Mouse (Mus musculus) erythroblast, adult 5-6 weeks (primary cell): Measurements from ENCODE around the gene Capn8. TPM values are rescaled to one million over a fixed set of nuclear protein-coding genes. Genes with fewer than 3 reads are reported as not detected.
"Not testable (repeated sequence)": the region's sequence is repeated elsewhere in the genome, so short reads cannot be mapped to it uniquely, and the experiment has no call there.

Experiments used
- ATAC-seq: replicated peaks from 2 replicates; pipeline ENCODE4 v1.8.0; 2016; ENCODE audit warnings: moderate number of reproducible peaks, mild to moderate bottlenecking, moderate TSS enrichment, inconsistent platforms; ENCODE audit not compliant: poor library complexity, low FRiP score, severe bottlenecking
- total RNA-seq, 2 experiments: library from RNA; stranded (forward) in 1 of 2; stranded (reverse) in 1 of 2; fragments of 150-400 nt in 1 of 2; fragments of 200-764, 138-1000 nt in 1 of 2; gene quantifications; 2 replicates each; pipeline versions ENCODE4 v1.2.3 to v1.2.4; 2015 to 2017; ENCODE audit warnings: low replicate concordance in 2 of 2

Capn8 gene
- total RNA-seq, 2 experiments from 2014 or later: not detected

DNA sequence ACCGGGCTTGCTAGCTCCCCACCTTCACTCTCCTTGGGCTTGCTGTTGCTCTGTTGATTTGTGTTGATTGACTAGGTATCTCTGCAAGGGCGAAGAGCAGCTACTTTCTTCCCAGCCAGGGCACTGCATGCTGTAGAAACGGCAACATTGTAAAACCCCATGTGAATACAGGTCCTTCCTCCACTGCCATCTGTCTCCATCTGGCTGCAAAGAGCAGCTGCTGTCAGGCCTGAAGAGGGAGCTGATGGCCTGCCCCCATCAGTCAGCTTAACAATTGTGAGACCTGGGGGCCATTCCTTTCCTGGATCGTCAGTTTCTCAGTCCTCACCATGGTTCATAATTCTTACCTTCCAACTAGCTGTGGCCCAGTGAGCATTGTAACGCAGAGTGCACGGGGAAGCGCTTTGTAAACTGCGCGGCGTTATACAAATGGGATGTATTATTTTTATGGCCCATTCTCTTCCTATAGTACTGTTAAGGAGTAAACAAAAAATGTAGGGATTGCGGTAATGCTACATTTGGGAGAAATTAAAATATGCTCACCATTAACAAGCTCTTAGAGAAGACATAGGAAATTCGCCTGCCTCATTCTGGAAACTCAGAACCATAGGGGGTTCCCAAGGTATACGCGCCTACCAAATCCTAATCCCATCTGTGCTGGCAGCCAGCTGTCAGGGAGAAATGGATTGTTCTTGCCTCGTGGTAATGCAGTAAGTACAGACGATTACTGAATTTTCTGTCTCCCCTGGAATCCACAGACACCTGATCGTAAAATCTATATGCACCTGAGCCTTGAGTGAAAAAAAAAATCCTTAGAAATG lies 40.7 kb downstream of the Capn8 start:
- ATAC-seq: no peak

DNA sequence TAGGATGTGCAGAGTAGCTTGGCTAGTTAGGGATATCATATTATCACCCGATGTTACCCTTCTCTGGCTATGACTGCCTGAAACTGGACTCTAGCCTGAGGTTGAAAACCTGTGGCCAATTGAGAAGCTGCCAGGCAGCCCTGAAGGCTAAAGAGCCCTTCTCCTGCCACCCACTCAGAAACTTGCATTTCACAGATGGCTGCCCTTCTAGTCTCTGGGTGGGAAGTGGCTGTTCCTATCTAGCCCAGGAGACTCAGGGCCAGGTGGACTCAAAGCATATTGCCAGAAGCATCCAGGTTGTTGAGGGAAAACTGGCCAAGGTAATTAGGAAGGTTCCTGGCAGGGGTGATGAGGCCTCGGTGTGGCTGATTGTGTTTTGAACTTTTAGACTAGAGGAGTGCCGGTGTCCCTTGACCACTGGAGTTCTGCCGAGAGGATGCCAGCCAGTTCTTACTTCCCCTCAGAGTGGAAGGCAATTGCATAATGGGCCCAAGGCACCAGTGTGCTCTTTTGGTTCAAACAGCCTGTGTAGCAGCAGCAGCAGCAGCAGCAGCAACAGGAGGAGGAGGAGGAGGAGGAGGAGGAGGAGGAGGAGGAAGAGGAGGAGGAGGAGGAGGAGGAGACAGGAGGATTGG lies 45.0 kb downstream of the Capn8 start:
- no peak for ATAC-seq

DNA sequence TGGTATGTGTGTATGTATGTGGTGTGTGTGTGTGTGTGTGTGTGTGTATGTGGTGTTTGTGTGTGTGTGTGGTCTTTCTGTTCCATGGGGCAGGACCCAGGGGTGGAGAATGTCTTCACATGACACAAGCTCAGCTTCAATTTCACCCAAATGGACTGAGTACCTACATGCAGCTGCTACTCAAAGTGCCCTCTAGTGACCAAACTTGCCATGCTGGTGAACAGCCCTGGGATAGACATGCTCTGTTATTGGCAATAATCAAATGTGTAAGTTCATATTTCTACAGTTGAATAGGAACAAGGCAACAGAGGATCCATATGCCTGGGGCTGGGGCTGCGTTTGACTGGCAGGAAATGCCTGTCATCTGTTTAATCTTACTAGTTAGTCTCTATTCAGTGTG lies 50.7 kb downstream of the Capn8 start:
- ATAC-seq: no peak

DNA sequence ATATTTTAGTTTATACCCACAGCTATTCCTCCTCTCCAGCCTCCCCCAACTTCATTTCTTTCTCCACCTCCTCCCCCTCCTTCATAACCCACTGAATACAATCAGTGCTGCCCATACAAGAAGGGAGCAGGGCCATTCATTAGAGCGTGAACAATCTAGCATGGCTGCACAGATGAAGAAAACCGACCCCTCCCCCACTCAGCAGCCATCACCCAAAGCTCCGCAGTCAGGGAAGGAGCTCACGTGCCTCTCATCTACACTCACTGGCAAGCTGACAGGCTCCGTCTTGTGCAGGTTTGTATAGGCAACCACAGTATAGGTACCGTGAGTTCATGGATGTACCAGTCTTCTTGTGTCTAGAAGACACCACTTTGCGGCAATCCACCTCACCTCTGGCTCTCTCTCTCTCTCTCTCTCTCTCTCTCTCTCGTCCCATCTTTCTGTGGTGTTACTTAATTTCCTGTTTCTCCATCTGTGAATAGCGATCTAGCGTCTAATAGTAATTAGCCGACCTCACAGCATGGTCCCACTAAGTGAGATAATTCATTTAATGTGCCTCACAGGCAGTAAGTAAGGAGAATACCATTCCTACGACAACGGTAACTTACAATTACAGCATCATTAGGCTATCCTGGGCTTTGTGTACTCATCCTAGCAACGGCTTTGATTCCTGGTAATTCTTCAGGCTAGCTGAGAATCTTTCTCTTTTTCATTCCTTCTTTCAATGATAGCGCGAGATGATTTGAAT lies 53.6 kb downstream of the Capn8 start:
- ATAC-seq: no peak

DNA sequence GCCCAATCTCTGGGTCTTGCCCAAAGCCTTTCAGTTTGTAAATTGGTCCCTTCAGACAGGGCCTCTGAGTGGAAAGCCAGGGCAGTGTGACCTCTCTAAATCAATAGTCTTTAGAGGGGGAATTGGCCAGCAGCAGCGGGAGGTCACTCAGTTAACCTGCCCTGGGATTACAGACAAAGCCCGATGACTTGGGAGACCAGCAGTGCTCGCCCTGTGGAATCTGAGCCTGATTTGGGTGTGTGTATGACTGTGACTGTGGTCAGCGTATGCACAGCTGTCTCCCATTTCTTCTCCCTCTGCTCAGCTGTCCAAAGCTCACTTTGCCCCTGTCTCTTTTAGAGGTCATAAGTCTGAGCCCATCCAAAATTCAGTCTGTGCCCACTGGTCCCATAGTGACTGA lies 55.7 kb downstream of the Capn8 start:
- no peak for ATAC-seq

DNA sequence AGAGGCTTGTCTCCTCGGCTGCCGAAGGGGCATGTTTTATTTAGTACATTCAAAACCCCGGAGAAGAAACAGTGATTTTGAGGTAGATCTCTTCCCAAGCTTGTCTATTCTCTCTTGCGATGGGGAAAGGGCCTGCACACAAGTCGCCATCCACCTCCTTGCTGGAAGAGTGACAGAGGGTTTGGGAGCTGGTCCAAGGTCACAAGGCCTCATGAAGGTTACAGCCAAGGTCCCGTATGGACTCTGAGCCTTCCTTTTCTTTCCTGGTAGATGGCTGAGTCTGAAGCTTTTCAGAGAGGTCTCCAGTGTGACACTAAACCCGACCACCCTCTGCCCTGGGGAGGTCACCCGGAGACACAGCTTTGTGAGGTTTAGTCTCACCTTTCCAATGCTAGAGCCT lies 56.4 kb downstream of the Capn8 start:
- ATAC-seq: no peak

DNA sequence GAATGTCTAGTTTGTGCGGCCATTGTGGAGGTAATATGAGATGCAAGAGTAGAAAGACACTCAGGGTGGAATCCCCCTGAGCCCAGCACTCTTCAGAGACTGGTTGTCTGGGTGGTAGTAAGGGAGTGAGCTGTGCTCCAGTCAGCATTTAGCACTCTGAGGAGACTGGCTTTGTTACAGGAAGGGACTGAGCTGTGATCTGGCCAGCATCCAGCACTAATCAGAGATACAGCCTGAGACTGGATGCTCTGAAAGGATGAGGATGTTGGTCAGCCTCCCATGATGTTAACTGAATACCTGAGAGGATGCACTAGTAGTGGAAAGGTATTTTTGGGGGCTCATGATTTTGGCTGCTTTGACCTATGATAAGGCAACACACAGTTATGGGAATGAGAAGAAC lies 61.4 kb downstream of the Capn8 start:
- ATAC-seq: no peak

DNA sequence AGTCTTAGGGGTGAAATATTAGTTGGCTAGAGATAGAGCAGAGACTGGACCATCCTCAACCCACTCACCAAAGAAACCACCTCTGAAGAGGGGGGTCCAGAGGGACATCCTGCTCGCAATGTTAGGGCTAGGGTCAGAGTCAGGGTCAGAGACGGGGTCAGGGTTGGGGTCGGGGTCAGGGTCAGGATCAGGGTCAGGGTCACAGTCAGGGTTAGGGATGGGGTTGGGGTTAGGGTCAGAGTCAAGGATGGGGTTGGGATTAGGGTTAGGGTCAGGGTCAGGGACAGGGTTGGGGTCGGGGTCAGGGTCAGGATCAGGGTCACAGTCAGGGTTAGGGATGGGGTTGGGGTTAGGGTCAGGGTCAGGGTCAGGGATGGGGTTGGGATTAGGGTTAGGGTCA lies 64.4 kb downstream of the Capn8 start:
- no peak for ATAC-seq

DNA sequence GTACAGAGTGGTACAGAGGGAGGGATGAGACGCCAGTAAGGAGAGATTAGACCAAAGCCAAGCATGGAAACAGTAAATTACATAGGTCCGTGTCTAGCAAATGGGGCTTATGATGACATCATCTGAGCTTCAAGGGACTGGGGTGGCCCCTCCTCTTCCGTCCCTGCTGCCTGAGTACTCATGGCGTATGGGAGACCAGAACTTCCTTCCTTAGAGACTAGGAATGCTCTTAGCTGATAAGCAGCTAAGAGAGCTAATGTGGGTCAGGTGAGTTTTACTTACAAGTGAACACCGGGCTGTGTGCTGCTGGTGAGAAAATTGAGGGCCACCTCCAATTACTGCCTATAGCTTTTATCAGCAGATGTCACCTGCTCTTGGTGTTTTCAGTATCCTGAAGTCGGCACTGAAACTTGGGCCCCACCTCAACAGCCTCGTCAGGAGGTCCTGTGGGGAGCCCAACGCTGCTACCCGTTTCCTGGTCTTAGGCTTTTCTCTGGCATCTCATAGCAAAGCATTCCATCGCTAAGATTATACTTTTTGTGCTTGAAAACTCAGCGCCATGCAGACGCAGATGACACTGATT lies 69.0 kb downstream of the Capn8 start:
- no peak for ATAC-seq

DNA sequence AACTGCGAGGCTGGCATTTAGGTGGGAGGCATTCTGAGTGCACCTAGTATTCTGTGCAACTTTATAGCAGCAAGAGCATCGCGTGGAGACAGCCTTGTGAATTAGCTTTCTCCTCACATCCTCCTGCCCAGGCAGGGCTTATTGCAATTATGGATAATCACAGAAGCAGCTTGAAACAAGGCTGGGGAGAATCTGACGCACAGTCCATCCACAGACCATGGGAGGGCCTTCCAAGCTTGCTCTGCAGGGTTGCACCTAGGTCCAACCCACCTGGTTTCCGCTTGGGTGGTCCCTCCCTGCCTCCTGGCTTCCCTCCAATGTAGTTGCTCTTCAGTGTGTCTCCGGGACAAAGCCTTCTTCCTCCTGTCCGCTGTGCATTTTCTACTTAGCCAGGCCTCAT lies 74.2 kb downstream of the Capn8 start:
- no peak for ATAC-seq

DNA sequence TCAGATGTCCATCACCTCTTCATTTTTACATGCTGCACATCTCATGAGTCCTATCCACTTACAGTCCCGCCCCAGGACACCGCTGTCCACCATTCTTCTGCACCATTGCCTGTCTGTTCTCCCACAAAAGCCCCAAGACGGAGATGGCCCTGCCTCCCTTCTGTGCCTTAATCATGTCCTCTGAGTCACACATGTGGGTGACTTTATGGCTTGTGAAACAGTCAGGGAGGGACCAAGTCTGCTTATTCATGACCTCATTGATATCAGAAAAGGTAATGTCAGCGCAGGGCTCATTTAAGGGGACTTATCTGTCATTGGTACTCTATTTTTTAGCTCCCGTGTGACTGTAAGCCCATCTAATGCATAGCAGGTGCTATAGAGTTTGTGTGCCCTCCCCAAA lies 74.6 kb downstream of the Capn8 start:
- ATAC-seq: no peak

DNA sequence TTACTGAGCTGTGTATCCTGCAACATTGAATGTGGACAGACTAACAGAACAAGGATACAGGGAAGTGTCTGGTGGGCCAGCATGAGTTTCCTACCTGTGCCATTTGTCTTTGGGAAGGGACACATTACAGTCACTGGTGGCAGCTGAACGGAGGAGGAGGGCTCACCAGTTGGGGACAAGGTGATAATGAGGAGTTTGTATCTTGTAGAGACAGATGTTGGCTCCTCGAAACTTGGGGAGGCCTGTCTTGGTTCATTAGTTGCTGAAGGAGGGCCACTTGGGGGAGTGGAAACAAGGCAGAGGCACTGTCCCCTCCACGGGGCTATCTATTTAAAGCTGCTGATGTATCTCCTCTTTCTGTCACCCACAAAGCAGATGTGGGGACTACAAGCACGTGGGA lies 75.3 kb downstream of the Capn8 start:
- no peak for ATAC-seq

DNA sequence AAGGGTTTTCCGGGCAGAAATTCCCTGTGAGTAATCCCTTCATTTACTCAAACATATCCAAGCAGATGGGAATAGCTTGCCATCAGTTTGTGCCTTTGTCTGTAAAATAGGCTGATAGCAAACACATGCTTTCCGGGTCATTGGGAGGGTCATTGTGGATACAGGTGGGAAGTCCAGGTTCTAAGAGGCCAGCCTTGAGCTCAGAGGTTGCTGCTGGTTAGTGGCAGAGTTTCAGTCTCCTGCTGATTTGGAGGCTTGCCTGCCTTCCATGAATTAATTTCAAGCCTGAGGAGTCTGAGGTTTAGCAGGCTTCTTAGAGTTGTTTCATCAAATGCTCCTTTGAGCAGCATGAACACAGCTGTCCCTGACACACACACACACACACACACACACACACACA lies 78.0 kb downstream of the Capn8 start:
- no peak for ATAC-seq

DNA sequence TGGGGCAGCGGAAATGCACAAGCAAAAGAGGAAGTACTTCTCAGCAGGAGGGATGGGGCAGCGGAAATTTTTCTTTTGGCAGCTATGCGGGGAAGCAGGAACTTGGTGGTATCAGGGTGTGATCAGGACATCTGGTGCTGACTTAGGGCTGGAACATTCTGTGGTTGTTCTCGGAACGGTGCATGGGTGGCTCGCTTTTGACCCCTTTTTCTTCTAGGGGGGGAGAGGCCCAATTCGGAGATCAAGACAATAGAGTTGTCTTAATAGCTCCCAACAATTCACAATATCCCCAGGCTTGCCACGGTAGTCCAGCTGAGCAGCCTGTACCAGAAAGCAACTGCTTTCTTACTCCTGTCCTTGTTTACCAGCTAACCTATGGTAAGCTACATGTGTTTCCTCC lies 79.6 kb downstream of the Capn8 start:
- not testable (repeated sequence) for ATAC-seq

DNA sequence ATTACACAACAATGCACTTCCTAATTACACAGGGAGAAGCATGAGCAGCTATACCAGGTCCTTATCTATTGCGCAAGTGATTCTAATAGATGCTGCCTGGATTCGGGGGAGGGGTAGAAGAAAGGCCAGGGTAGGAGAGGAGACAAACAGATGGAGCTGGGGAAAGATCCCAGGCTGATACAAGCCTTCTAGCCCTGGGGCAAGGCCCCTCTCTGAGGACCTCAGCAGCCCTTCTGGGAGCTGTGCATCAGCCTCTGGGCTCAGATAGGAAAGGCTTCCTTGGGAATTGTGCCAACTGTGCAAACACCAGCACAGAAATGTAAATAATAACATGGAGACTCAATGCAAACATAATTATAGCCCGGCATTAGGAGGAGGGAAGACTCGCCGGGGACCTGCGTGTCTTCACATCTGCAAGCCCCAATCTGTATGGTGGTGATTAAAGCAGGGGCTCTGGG lies 80.4 kb downstream of the Capn8 start:
- no peak for ATAC-seq

DNA sequence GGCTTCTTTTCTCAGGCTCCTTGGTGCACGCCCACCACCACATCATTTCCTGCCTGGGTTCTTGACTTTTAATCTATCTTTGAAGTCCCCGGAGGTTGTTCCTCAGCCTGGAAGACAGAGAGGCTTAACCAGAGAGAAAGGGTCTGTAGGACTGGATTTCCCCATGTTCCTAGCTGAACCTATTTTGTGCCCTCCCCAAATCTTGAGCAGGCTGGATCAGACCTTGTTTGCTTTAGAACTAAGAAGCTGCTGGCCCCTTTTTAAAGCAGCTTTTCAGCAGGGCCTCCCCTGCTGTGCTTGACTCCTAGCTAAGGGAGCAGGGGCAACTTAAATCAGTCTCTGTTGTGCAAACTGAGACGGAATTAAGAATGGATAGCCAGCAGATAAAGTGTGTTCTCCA lies 82.0 kb downstream of the Capn8 start:
- ATAC-seq: no peak

DNA sequence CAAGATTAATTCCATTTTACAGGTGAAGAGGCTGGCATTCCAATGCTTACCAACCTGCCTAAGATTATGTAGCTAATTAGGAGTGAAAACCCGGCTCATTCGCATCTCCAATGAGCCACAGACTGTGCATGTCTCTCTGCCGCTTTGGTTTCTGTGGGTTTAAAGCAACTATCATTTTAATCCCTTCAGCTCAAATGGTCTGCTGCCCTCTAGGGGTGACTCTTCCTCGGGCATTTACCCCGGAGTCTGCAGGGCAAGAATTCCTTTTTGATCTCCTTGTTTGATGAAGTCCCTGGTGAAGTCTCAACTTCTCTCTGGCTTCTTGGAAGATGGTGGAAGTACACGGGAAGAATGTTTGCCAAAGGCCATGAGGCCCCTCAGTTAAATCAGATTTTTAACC lies 93.0 kb downstream of the Capn8 start:
- ATAC-seq: no peak

DNA sequence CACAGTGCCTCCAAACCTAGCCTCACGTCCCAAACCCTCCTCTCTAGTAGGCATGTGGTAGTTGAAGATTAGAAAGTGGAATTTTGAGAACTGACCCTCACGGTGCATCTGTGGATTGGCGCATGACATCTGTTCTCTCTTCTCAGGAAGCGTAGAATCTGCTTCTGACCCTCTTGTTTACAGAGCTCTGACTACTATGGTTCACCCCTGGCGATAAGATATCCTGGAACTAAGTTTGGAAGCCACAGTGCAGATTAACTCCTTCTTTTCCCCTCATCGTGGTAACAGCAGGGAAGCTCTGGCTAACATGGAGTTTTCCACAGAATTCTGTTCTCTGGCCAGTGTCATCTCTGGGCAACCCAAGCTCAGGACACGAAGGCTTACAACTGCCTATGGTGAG lies 95.6 kb downstream of the Capn8 start:
- ATAC-seq: no peak

DNA sequence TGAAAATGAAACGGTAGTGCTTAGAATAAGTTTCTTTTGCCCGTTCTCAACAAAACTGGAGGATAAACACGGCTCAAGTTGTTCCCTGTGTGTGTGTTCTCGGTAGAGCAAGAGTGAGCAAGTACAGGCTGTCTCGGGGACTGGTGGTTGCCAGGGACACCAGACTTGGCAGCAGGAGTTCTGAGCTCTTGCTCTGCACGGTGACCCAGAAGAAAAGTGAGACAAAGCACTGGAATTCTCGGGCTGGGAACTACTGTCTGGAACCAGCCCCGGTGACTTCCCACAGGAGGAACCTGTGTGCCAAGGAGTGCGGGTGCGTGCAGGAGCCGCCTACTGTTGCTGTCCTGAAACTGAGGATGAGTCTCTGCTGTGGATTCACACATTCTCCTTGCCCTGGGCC lies 98.9 kb downstream of the Capn8 start:
- ATAC-seq: no peak

DNA sequence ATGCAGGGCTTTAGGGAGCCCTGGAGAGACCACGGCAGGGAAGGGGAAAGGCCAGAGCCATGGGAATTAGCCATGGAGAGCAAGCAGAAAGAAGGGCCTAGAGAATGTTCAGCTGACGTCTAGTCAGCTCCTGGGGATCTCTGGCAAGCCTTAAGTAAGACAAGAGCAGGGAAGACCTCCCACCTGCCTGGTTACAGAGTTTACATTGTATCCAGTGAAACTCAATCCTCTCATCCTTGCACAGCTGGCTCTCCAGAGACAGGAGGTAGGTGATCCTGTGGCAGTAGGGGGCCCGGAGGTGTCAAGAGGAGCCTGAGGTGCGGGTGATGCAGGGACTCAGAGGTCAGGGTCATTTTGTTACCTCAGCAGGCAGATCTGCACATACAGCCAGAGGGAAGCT lies 100.0 kb downstream of the Capn8 start:
- no peak for ATAC-seq

DNA sequence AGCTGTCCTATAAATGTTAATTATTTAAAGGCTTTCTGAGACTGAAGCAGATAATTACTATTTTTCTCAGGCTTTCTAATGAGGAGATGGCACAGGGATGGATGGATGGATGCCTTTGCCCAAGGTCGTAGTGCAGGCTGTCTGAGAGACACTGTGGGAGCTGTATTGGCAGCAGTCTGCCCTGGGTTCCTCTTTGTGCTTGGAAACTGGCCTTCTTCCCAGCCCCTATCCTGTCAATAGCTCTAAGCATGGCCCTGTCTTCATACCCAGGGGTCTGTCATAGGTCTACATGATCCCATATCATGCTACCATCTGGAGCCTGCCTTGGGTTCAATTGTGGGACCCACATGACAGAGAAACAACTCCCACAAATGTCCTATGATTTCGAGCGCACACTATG lies 102.5 kb downstream of the Capn8 start:
- no peak for ATAC-seq
